Mouse (Mus musculus) midbrain, embryonic 16.5 days (tissue): Measurements from ENCODE around the gene Mdm2. TPM values are rescaled to one million over a fixed set of nuclear protein-coding genes. Genes with fewer than 3 reads are reported as not detected.
A peak's percentile ranks its signal among the peaks of the same experiment; 100 is the strongest.

Source experiments
- ATAC-seq: fragments of 200-750 bp; cut with Nextera tagmentation; 2 replicates; pipeline ENCODE4 v1.8.0; 2017; ENCODE audit warnings: moderate TSS enrichment
- H3K27ac ChIP-seq: fragments of 300-500 bp; sonication (generic); 2 replicates; pipeline ENCODE4 v1.5.1; 2014; ENCODE audit warnings: mild to moderate bottlenecking, low read length, mixed read lengths
- H3K27me3 ChIP-seq: fragments of 300-500 bp; sonication (generic); 2 replicates; pipeline ENCODE4 v1.6.1; 2014; ENCODE audit warnings: low read depth, low read length, mixed read lengths; ENCODE audit not compliant: control insufficient read depth, insufficient read depth
- H3K36me3 ChIP-seq: fragments of 300-500 bp; sonication (generic); 2 replicates; pipeline ENCODE4 v1.6.1; 2014; ENCODE audit warnings: mild to moderate bottlenecking, low read length, moderate library complexity, mixed read lengths; ENCODE audit not compliant: control insufficient read depth, insufficient read depth
- H3K4me1 ChIP-seq: fragments of 300-500 bp; sonication (generic); 2 replicates; pipeline ENCODE4 v1.6.1; 2014; ENCODE audit warnings: mild to moderate bottlenecking, low read length, mixed read lengths; ENCODE audit not compliant: control insufficient read depth, insufficient read depth
- H3K4me2 ChIP-seq: fragments of 300-500 bp; sonication (generic); 2 replicates; pipeline ENCODE4 v1.6.1; 2014; ENCODE audit warnings: mild to moderate bottlenecking, low read length, mixed read lengths
- H3K4me3 ChIP-seq: fragments of 300-500 bp; sonication (generic); 2 replicates; pipeline ENCODE4 v1.5.1; 2014; ENCODE audit warnings: low read depth, mild to moderate bottlenecking, low read length, moderate library complexity, mixed read lengths
- H3K9ac ChIP-seq: fragments of 300-500 bp; sonication (generic); 2 replicates; pipeline ENCODE4 v1.6.1; 2014; ENCODE audit warnings: low read depth, low read length, mixed read lengths
- H3K9me3 ChIP-seq: fragments of 300-500 bp; sonication (generic); replicated peaks from 2 replicates; pipeline ENCODE4 v1.6.1; 2014; ENCODE audit warnings: mild to moderate bottlenecking, low read length, mixed read lengths; ENCODE audit not compliant: control insufficient read depth, poor library complexity, severe bottlenecking
- WGBS: fragments of 180-500 bp; shearing (Covaris S2); extraction: QIAGEN DNeasy Blood & Tissue Kit; methylation state at CpG from one replicate; pipeline ENCODE4 v1.1.7; 2014; 5-methylcytosine and 5-hydroxymethylcytosine counted together
- polyA plus RNA-seq: library from polyadenylated mRNA; unstranded; fragments of >200 nt; fragmentation: Nextera tagmentation; extraction: Ambion mirVana; gene quantifications from 2 replicates; pipeline ENCODE4 v1.2.1, GENCODE M21; 2015

The Mdm2 gene
- polyA plus RNA-seq, 1 experiment from 2014 or later = 53.1 TPM

GRCm38 (mm10) chr10:117642201-117642450, 68.4 kb downstream of the Mdm2 start:
- no peaks in the 10 kb centered on the region for H3K9me3 ChIP-seq
- WGBS = 81% methylated on average over 9 of the region's 9 CpGs
- H3K4me3 ChIP-seq = no peak overlapping the region
- H3K9ac ChIP-seq = no peak overlapping the region
- H3K36me3 ChIP-seq = no peaks in the 10 kb centered on the region
- H3K27ac ChIP-seq = no peak overlapping the region
- no peaks in the 10 kb centered on the region for H3K4me1 ChIP-seq
- H3K27me3 ChIP-seq = no peaks in the 10 kb centered on the region
- no peak overlapping the region for H3K4me2 ChIP-seq
- no peak for ATAC-seq

DNA sequence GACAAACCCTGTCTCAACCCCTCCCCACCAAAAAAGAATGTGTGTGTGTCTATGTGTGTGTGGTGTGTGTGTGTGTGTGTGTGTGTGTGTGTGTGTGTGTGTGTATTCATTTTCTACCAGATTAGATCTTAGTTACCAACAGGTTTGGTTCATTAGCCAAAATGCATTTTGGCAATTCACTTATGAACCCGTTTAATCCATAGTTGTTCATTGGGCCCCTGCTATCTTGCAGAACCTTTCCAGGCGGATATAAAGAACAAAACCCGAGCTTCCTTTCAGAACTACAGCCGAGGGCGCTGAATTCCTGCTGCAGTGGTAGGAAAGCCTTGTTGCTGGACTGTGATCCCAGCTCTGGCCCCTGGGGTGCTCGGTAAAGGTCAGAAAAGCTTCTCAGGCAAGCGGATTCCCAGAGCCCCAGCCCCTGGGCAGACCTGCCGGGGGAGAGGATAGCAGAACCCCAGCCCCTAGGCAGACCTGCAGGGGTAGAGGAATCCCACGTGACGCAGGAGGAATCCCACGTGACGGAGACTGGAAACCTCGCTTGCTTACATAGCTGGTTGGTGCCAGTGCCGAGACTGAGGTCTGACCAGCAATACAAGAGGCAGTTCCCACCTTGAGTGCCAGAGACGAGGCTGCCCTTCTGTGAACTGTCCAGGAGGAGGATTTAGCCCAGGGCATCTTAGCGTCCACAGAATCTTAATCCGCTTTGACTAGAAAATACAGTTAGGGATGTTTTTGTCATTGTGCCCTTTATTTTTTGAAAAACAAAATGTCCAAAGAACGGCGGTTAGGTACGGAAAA, 69.0 kb downstream of the Mdm2 start:
- no peak overlapping the region for H3K9ac ChIP-seq

DNA sequence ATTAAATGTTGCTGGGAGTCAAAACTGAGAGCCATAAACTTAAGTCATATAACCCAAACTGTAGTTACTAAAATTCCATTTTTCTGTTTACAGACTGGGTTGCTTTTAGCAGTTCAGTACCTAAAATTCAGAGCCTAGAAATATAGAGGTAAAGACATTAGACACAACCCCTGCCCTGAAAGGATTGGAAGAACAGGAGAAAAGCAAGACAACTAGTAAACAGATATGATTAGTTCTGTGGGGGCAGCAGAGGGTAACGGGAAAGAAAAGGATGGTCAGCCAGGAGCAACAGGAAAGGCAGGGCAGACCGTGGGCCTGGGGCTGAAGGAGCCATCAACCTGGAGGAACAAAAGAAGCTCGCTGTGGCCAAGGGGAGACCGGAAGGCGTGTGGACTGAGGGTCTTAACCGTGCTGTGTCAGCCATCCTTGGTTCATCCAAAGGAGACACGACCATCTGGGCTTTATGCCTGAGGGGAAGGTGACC, 69.9 kb downstream of the Mdm2 start:
- Histone ChIP-seq H3K36me3 (no peaks in the 10 kb centered on the region), H3K9me3 (no peaks in the 10 kb centered on the region), H3K27ac (no peak overlapping the region), H3K9ac (no peak overlapping the region), H3K4me1 (no peaks in the 10 kb centered on the region), H3K27me3 (no peaks in the 10 kb centered on the region), H3K4me2 (no peak overlapping the region), H3K4me3 (no peak overlapping the region)
- WGBS = 76% methylated on average over 7 of the region's 7 CpGs
- ATAC-seq = no peak

More for the DNA sequence above, 69.0 kb downstream of the Mdm2 start:
- H3K27ac ChIP-seq = no peak overlapping the region
- peak overlapping the region; percentile 38 for H3K4me2 ChIP-seq
- no peaks in the 10 kb centered on the region for H3K27me3 ChIP-seq
- H3K9me3 ChIP-seq = no peaks in the 10 kb centered on the region
- H3K4me1 ChIP-seq = no peaks in the 10 kb centered on the region
- 45% methylated on average over 20 of the region's 20 CpGs for WGBS
- H3K36me3 ChIP-seq = no peaks in the 10 kb centered on the region
- H3K4me3 ChIP-seq = no peak overlapping the region
- ATAC-seq = no peak

DNA sequence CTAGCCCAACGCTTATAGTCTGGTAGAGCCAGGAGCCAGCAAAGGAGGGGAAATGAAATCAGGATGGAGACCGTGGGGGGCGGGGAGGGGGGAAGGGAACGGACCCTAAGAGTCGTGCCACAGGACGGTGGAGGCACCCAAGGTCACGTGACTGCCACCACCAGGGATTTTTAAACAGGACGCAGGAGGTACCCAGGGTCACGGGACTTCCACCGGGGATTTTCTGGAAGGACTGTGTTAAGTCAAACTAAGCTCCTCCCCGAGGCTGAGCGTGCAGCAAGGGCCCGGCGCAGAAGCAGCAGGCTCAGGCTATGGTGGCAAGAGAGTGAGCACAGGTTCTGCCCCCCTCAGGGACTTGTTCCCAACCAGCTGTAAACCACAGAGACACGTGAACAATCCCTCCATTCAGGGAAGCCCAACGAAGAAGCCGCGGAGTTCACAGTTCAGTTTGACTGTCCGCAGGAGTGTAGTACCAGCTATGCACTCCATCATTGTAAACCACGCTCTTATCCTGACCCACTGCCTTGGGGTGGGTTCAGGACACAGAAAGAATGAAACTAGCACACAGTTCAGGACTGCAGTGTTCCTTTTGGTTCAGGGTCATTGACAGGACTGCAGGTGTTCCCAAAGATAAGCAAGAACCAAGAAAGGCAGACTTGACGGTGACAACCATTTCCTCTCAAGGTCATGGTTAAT, 70.5 kb downstream of the Mdm2 start:
- Histone ChIP-seq H3K9me3 (no peaks in the 10 kb centered on the region), H3K4me2 (no peak overlapping the region), H3K27ac (no peak overlapping the region), H3K36me3 (no peaks in the 10 kb centered on the region), H3K4me3 (no peak overlapping the region), H3K27me3 (no peaks in the 10 kb centered on the region), H3K9ac (no peak overlapping the region), H3K4me1 (no peaks in the 10 kb centered on the region)
- 69% methylated on average over 21 of the region's 21 CpGs for WGBS
- no peak for ATAC-seq

DNA sequence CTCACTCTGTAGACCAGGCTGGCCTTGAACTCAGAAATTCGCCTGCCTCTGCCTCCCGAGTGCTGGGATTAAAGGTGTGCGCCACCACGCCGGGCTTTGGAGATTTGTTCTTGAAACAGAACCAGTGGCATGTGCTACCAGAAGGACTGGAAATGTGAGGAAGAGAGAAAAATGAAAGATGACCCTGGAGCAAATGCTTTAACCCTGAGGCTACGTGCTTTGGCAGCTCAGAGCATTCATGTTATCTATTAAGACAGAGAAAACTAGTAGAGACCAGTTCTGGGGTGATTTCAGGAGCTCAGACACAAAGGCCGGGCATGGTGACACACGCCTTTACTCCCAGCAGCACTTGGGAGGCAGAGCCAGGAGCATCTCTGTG, 71.3 kb downstream of the Mdm2 start:
- Histone ChIP-seq H3K27me3 (no peaks in the 10 kb centered on the region), H3K27ac (no peak overlapping the region), H3K4me2 (no peak overlapping the region), H3K4me3 (no peak overlapping the region), H3K9me3 (no peaks in the 10 kb centered on the region), H3K4me1 (no peaks in the 10 kb centered on the region), H3K9ac (no peak overlapping the region), H3K36me3 (no peaks in the 10 kb centered on the region)
- 93% methylated on average over 8 of the region's 8 CpGs for WGBS
- no peak for ATAC-seq

Other genes with a start within 250 kb of the Mdm2 start
- gene Cpm, start 81.3 kb downstream of the Mdm2 start, polyA plus RNA-seq = 13.5 and 14.3 TPM in 2 replicates
- gene Slc35e3, start 35.6 kb upstream of the Mdm2 start, polyA plus RNA-seq = 34.4 and 34.8 TPM in 2 replicates
- gene Nup107, start 81.9 kb upstream of the Mdm2 start, polyA plus RNA-seq = 29.4 and 34.9 TPM in 2 replicates
- 171 and 179 TPM in 2 replicates for gene Rap1b, start 135.3 kb upstream of the Mdm2 start, polyA plus RNA-seq